Mouse (Mus musculus): Measurements from ENCODE around the gene Dcst1.

DNA sequence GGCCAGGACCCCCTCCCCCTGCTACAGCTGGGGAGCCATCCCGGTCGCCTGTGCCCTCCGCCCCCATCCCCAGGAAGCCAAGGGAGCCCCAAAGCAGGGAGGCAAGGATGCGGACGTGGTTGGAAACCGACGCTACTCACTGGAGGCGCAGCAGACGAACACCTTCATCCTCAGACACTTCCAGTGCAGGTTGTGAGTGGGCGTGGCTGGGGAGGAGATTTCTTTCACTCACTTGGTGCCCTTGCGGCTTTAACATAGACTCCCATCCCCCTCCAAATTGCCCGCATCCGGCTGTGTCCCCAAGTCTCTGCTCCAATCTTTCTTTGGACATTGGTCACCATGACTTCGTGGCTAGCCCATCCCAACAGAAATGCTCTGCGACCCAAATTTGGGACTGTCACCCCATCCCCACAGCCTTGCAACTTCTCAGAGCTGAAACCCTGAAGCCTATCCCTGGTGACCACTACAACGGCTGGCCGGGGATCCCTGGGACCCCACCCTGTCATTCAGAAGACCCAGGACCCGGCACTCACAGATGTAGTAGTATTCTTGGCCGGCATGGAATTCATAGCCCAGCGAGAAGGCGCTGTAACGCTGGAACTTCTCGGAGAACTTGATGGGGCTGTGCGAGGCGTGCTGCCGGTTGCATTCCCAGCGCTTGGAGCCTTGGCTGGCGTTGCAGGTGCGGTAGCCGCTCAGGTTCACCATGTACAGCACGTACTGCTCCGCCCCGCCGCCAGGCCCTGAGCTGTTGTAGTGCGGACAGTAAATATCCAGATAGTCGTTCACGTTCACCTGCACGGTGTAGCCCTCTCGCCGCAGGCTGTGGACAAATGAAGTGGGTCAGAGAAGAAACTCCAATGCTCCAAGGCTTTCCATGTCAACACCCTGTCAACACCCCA is 48.9 kb downstream of the Dcst1 start:
- TF ChIP-seq CTCF (IDR thresholded peaks at IDR 0.05; ENCODE audit: low read depth) (no peak), EP300 (IDR thresholded peaks at IDR 0.05; ENCODE audit: low read depth) (no peak)
